Mouse (Mus musculus) hindbrain, embryonic 16.5 days (tissue): Measurements from ENCODE around the gene Gm28043. TPM values are rescaled to one million over a fixed set of nuclear protein-coding genes. Genes with fewer than 3 reads are reported as not detected.
"Not testable (repeated sequence)": the region's sequence is repeated elsewhere in the genome, so short reads cannot be mapped to it uniquely, and the experiment has no call there.

Experiments
- ATAC-seq: fragments of 200-750 bp; cut with Nextera tagmentation; 2 replicates; pipeline ENCODE4 v1.8.0; 2017; ENCODE audit warnings: moderate TSS enrichment, moderate library complexity
- H3K27ac ChIP-seq: fragments of 300-500 bp; sonication (generic); 2 replicates; pipeline ENCODE4 v1.5.1; 2014; ENCODE audit warnings: low read depth, mild to moderate bottlenecking, control low read depth, low read length, moderate library complexity
- H3K27me3 ChIP-seq: fragments of 300-500 bp; sonication (generic); replicated peaks from 2 replicates; pipeline ENCODE4 v1.6.1; 2014; ENCODE audit warnings: low read length; ENCODE audit not compliant: control insufficient read depth, insufficient read depth
- H3K36me3 ChIP-seq: fragments of 300-500 bp; sonication (generic); 2 replicates; pipeline ENCODE4 v1.6.1; 2014; ENCODE audit warnings: mild to moderate bottlenecking, low read length, moderate library complexity, mixed read lengths; ENCODE audit not compliant: control insufficient read depth, insufficient read depth
- H3K4me1 ChIP-seq: fragments of 300-500 bp; sonication (generic); 2 replicates; pipeline ENCODE4 v1.6.1; 2014; ENCODE audit warnings: low read depth, low read length; ENCODE audit not compliant: control insufficient read depth, insufficient read depth
- H3K4me2 ChIP-seq: fragments of 300-500 bp; sonication (generic); 2 replicates; pipeline ENCODE4 v1.6.1; 2014; ENCODE audit warnings: mild to moderate bottlenecking, low read length, control low read depth, moderate library complexity
- H3K4me3 ChIP-seq: fragments of 300-500 bp; sonication (generic); 2 replicates; pipeline ENCODE4 v1.5.1; 2014; ENCODE audit warnings: mild to moderate bottlenecking, low read length, control low read depth, moderate library complexity
- H3K9ac ChIP-seq: fragments of 300-500 bp; sonication (generic); 2 replicates; pipeline ENCODE4 v1.6.1; 2014; ENCODE audit warnings: low read depth, mild to moderate bottlenecking, control low read depth, low read length, moderate library complexity
- H3K9me3 ChIP-seq: fragments of 300-500 bp; sonication (generic); 2 replicates; pipeline ENCODE4 v1.6.1; 2014; ENCODE audit warnings: mild to moderate bottlenecking, low read length, moderate library complexity; ENCODE audit not compliant: control insufficient read depth
- WGBS: fragments of 180-500 bp; shearing (Covaris S2); extraction: QIAGEN DNeasy Blood & Tissue Kit; methylation state at CpG from one replicate; pipeline ENCODE4 v1.1.7; 2014; 5-methylcytosine and 5-hydroxymethylcytosine counted together
- polyA plus RNA-seq: library from polyadenylated mRNA; unstranded; fragments of >200 nt; fragmentation: Nextera tagmentation; extraction: Ambion mirVana; gene quantifications from 2 replicates; pipeline ENCODE4 v1.2.1, GENCODE M21; 2015

Gm28043 gene
- polyA plus RNA-seq, 1 experiment from 2014 or later = 2.3 TPM

DNA sequence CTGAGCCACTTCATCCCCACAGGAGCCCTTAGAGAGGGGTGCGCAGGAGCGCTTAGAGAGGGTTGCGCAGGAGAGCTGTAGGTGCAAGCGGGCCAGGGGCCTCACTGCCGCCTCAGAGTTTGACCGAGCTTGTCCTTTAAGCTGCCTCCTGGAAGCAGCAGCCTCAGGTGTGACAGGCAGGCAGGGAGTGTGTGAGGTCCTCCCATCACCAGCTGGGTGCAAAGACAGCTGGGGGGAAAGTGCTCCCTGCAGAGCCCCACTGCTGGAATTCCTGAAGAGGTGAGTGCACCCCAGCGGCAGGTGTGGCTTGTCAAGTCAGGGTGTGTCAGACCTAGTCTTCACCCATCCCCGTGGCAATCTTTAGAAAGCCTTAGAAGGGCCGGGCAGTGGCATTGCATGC, 27.8 kb upstream of the Gm28043 start:
- Histone ChIP-seq H3K4me1 (peaks cover 10% of the 10 kb centered on the region), H3K4me2 (no peak overlapping the region), H3K4me3 (no peak overlapping the region), H3K36me3 (no peaks in the 10 kb centered on the region; the same call in 1 of the 2 replicates), H3K9ac (no peak overlapping the region), H3K9me3 (no peaks in the 10 kb centered on the region), H3K27me3 (no peaks in the 10 kb centered on the region), H3K27ac (no peak overlapping the region)
- ATAC-seq = no peak
- 90% methylated on average over 9 of the region's 9 CpGs for WGBS

- peak; percentile 90 for ATAC-seq
- H3K4me3 ChIP-seq = no peak overlapping the region
- no peaks in the 10 kb centered on the region for H3K27me3 ChIP-seq
- H3K27ac ChIP-seq = peak overlapping the region; percentile 69
- H3K4me1 ChIP-seq = peaks cover 10% of the 10 kb centered on the region
- peaks cover 2% of the 10 kb centered on the region; the same call in 1 of the 2 replicates for H3K36me3 ChIP-seq
- H3K9ac ChIP-seq = 0 out of 2 replicates have a peak overlapping the region, but pooled peaks have one; percentile 6
- no peak overlapping the region for H3K4me2 ChIP-seq
- WGBS = 31% methylated on average over 11 of the region's 11 CpGs
- H3K9me3 ChIP-seq = no peaks in the 10 kb centered on the region
These were observed 25.3 kb upstream of the Gm28043 start for GRCm38 (mm10) chr17:29589221-29589898.

- no peak overlapping the region for H3K9ac ChIP-seq
- H3K36me3 ChIP-seq = peaks cover 14% of the 10 kb centered on the region; the same call in 1 of the 2 replicates
- no peak overlapping the region for H3K4me3 ChIP-seq
- no peak overlapping the region for H3K4me2 ChIP-seq
- H3K9me3 ChIP-seq = no peaks in the 10 kb centered on the region
- no peaks in the 10 kb centered on the region for H3K27me3 ChIP-seq
- WGBS = 62% methylated on average over 15 of the region's 15 CpGs
- peak; percentile 21; the same call in 1 of the 2 replicates for ATAC-seq
- peaks cover 7% of the 10 kb centered on the region; the same call in 1 of the 2 replicates for H3K4me1 ChIP-seq
- peak overlapping the region; percentile 23; the same call in 1 of the 2 replicates for H3K27ac ChIP-seq
These were observed 18.5 kb upstream of the Gm28043 start for GRCm38 (mm10) chr17:29595891-29596770.

DNA sequence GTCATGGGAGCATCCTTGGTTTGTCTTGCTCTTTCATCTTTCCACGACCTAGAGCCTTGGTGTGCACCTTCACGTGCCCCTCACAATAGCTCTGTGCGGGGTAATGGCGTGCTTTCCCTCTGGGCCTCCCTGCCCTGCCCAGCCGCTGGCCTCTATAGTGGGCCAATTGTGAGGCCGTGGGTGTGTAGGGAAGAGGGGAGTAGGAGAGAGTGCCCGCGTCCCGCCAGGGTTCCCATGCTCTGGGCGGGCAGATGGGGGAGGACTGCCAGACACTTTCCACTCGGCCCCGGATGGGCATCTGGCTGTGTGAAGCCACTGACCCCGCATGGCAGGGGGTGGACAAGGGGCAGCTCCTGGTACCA, 17.9 kb upstream of the Gm28043 start:
- Histone ChIP-seq H3K27ac (no peak overlapping the region), H3K4me1 (peaks cover 7% of the 10 kb centered on the region; the same call in 1 of the 2 replicates), H3K36me3 (peaks cover 14% of the 10 kb centered on the region; the same call in 1 of the 2 replicates), H3K9ac (no peak overlapping the region), H3K27me3 (no peaks in the 10 kb centered on the region), H3K9me3 (no peaks in the 10 kb centered on the region), H3K4me3 (no peak overlapping the region), H3K4me2 (no peak overlapping the region)
- no peak for ATAC-seq
- 56% methylated on average over 13 of the region's 13 CpGs for WGBS

DNA sequence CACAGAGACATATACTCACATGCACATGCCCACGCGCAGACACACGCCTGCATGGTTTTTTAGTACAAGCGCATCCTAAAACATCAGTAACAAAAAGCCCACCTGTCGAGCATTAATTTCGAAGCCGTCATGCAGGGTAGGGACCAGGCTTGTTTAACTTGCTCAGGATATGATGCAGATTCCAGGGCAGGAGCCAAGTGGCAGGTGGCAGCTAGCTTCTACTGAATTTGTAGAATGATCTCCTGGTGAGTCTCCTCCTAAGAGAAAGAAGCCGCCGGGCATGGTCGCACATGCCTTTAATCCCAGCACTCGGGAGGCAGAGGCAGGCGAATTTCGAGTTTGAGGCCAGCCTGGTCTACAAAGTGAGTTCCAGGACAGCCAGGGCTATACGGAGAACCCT, 15.6 kb upstream of the Gm28043 start:
- ATAC-seq = no peak

GRCm38 (mm10) chr17:29599537-29599936, 15.1 kb upstream of the Gm28043 start:
- no peak overlapping the region for H3K4me3 ChIP-seq
- no peak overlapping the region for H3K9ac ChIP-seq
- WGBS = 90% methylated on average over 8 of the region's 8 CpGs
- no peak for ATAC-seq
- H3K36me3 ChIP-seq = peaks cover 11% of the 10 kb centered on the region; the same call in 1 of the 2 replicates
- H3K27me3 ChIP-seq = no peaks in the 10 kb centered on the region
- no peak overlapping the region for H3K27ac ChIP-seq
- H3K4me2 ChIP-seq = no peak overlapping the region
- H3K9me3 ChIP-seq = no peaks in the 10 kb centered on the region
- H3K4me1 ChIP-seq = peaks cover 7% of the 10 kb centered on the region; the same call in 1 of the 2 replicates

More for the DNA sequence above, 15.6 kb upstream of the Gm28043 start:
- Histone ChIP-seq H3K4me2 (no peak overlapping the region), H3K9me3 (no peaks in the 10 kb centered on the region), H3K27me3 (no peaks in the 10 kb centered on the region), H3K36me3 (peaks cover 12% of the 10 kb centered on the region; the same call in 1 of the 2 replicates), H3K9ac (no peak overlapping the region), H3K4me3 (no peak overlapping the region), H3K4me1 (peaks cover 7% of the 10 kb centered on the region; the same call in 1 of the 2 replicates), H3K27ac (no peak overlapping the region)
- 90% methylated on average over 14 of the region's 14 CpGs for WGBS

GRCm38 (mm10) chr17:29601391-29601790, 13.3 kb upstream of the Gm28043 start:
- Histone ChIP-seq H3K4me1 (peaks cover 5% of the 10 kb centered on the region; the same call in 1 of the 2 replicates), H3K9me3 (no peaks in the 10 kb centered on the region), H3K4me2 (no peak overlapping the region), H3K9ac (no peak overlapping the region), H3K27ac (no peak overlapping the region), H3K36me3 (peaks cover 11% of the 10 kb centered on the region), H3K27me3 (no peaks in the 10 kb centered on the region), H3K4me3 (no peak overlapping the region)
- WGBS = 84% methylated on average over 4 of the region's 4 CpGs
- ATAC-seq = no peak

GRCm38 (mm10) chr17:29603283-29603682, 11.4 kb upstream of the Gm28043 start:
- WGBS = 18% methylated on average over 6 of the region's 6 CpGs
- Histone ChIP-seq H3K27me3 (no peaks in the 10 kb centered on the region), H3K9me3 (no peaks in the 10 kb centered on the region), H3K4me3 (no peak overlapping the region), H3K27ac (no peak overlapping the region), H3K36me3 (peaks cover 11% of the 10 kb centered on the region), H3K9ac (no peak overlapping the region), H3K4me2 (no peak overlapping the region), H3K4me1 (no peaks in the 10 kb centered on the region)
- ATAC-seq = 0 out of 2 replicates have a peak, but pooled peaks have one; percentile 53

DNA sequence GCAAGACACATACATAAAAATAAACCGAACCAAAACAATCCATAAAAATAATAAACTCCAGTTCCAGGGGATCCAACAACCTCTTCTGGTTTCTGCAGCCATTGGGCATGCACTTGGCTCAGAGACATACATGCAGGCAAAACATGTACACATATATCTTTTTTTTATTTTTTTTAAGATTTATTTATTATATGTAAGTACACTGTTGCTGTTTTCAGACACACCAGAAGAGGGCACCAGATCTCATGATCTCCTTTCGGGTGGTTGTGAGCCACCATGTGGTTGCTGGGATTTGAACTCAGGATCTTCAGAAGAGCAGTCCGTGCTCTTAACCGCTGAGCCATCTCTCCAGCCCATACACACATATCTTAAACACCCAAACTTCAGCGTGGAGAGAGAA, 1.2 kb upstream of the Gm28043 start:
- not testable (repeated sequence) for H3K27ac ChIP-seq, H3K27me3 ChIP-seq, ATAC-seq, H3K4me2 ChIP-seq, H3K4me3 ChIP-seq, H3K36me3 ChIP-seq, H3K9ac ChIP-seq, H3K9me3 ChIP-seq
- peaks cover 25% of the 10 kb centered on the region for H3K4me1 ChIP-seq
- WGBS = 86% methylated on average over 5 of the region's 5 CpGs
